Comparison of ENCODE assay signal across 9 mouse cellular contexts in the genomic region with DNA sequence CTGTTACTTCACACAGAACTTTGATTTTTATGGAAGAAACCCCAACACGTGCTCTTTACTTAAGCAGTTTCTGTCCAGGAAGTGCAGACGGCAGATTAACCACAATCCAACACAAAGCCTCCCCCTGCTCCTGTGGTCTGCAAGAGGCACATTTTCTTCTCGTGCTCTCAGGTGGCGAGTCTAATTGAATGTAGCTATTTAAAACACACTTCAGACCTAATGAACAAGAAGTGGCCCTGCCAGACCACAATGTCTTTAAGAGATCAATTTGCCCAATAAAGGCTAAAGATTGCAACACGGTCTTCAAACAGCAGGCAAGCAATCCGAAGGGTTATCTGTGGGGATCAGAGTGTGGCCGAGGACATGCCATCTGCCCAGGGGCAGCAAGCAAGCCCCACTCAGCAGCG. TPM values are rescaled to one million over a fixed set of nuclear protein-coding genes. Genes with fewer than 3 reads are reported as not detected.
DNase-seq lines count a peak whose midpoint lies in the region; ATAC-seq and TF ChIP-seq lines count a peak whose summit lies in the region.
"Had no signal": no experiment of that assay in that cellular context is flagged by ENCODE, and none has a peak within 500 bp of the region (broad histone marks: within the 10 kb centered on the region; RNA-seq: fewer than 3 reads in every experiment).

No protein-coding gene starts in this region.

- no peak for TF ChIP-seq EP300 in heart, postnatal 0 days (IDR thresholded peaks at IDR 0.05; ENCODE audit: low read depth)

- no peak for ATAC-seq in heart, postnatal 0 days (ENCODE audit: insufficient read depth, low read depth)
- ATAC-seq in liver, embryonic 11.5 days (replicated peaks; ENCODE audit: low FRiP score), result no peak

- H3K27me3 ChIP-seq in heart, postnatal 0 days (ENCODE audit: control insufficient read depth, insufficient read depth, low read length), result no peaks in the 10 kb centered on the region
- H3K27me3 ChIP-seq in liver, embryonic 11.5 days (replicated peaks; ENCODE audit: control insufficient read depth, insufficient read depth, low read length), result no peaks in the 10 kb centered on the region

- no peaks in the 10 kb centered on the region for H3K9me3 ChIP-seq in heart, postnatal 0 days (replicated peaks; ENCODE audit: control insufficient read depth, low read length)
- no peaks in the 10 kb centered on the region for H3K9me3 ChIP-seq in liver, embryonic 11.5 days (ENCODE audit: control insufficient read depth, low read length)

- 0 out of 2 replicates have a peak, but pooled peaks cover 2% of the 10 kb centered on the region for H3K36me3 ChIP-seq in heart, postnatal 0 days (replicated peaks; ENCODE audit: control insufficient read depth, insufficient read depth, low read length)
- no peaks in the 10 kb centered on the region for H3K36me3 ChIP-seq in liver, embryonic 11.5 days (ENCODE audit: control insufficient read depth, insufficient read depth, low read length)

- DNase-seq in heart, postnatal 0 days (ENCODE audit: low spot score), result no peak
- DNase-seq in heart, adult 8-10 months (ENCODE audit: low spot score), result no peak
- peak; percentile 53 for DNase-seq in thymus, postnatal 14 days
- DNase-seq in thymus, postnatal 4 days, result no peak
- DNase-seq in liver, embryonic 11.5 days (ENCODE audit: low spot score), result no peak
- no peak for DNase-seq in layer of hippocampus, postnatal 25 days (ENCODE audit: extremely low spot score in 1 of 2, low spot score in 1 of 2)
- DNase-seq in layer of hippocampus, postnatal 14 days (ENCODE audit: low spot score in 2 of 2), result no peak
- DNase-seq in spleen, postnatal 14 days (ENCODE audit: low spot score in 2 of 2), result no peak
- DNase-seq: right cerebral cortex, postnatal 4 days had no signal

- H3K4me2 ChIP-seq in heart, postnatal 0 days (ENCODE audit: low read depth, low read length), result no peak overlapping the region
- H3K4me2 ChIP-seq in liver, embryonic 11.5 days, result peak overlapping the region; percentile 23

- TF ChIP-seq CTCF in heart, postnatal 0 days (IDR thresholded peaks at IDR 0.05; ENCODE audit: low read depth), result no peak

- no peak overlapping the region for H3K4me3 ChIP-seq in heart, postnatal 0 days (ENCODE audit: low read depth, low read length)
- no peak overlapping the region for H3K4me3 ChIP-seq in liver, embryonic 11.5 days (ENCODE audit: low read depth, low read length)

- WGBS in heart, postnatal 0 days, result 37% methylated on average over 8 of the region's 8 CpGs
- 15% methylated on average over 8 of the region's 8 CpGs for WGBS in liver, embryonic 11.5 days

- peak overlapping the region; percentile 18; the same call in 1 of the 2 replicates for H3K27ac ChIP-seq in heart, postnatal 0 days (ENCODE audit: low read depth)
- 0 out of 2 replicates have a peak overlapping the region, but pooled peaks have one; percentile 2 for H3K27ac ChIP-seq in liver, embryonic 11.5 days (ENCODE audit: low read depth, low read length)

- H3K9ac ChIP-seq in heart, postnatal 0 days (replicated peaks; ENCODE audit: low read depth, low read length), result no peak overlapping the region
- H3K9ac ChIP-seq in liver, embryonic 11.5 days (ENCODE audit: low read depth, low read length), result no peak overlapping the region

- peaks cover 61% of the 10 kb centered on the region for H3K4me1 ChIP-seq in heart, postnatal 0 days (ENCODE audit: control insufficient read depth, insufficient read depth)
- peaks cover 95% of the 10 kb centered on the region for H3K4me1 ChIP-seq in liver, embryonic 11.5 days (replicated peaks; ENCODE audit: control insufficient read depth, insufficient read depth, low read length)

RNA-seq across cellular contexts. Expression of a gene that starts 59.0 kb away (rescaled TPM):
- 1.3 and 2.3 TPM in 2 replicates for total RNA-seq in heart, postnatal 0 days (2014; rRNA removed; ENCODE audit: low replicate concordance)
- 2.7 and 4.3 TPM in 2 replicates for polyA plus RNA-seq in heart, postnatal 0 days (2015; fragmentation: Nextera tagmentation; extraction: Ambion mirVana)
- total RNA-seq in heart, adult 8-10 months (2022), result 1 to 10 TPM; 4.9 to 6.6 (median 5.9) TPM
- 20.1 and 20.5 TPM in 2 replicates for polyA plus RNA-seq in liver, embryonic 11.5 days (2014; fragmentation: Nextera tagmentation; extraction: Ambion mirVana)
- total RNA-seq in layer of hippocampus, postnatal 25 days (2021), result 10 to 100 TPM; 47.9 to 54.1 TPM
- 10 to 100 TPM; 30.8 to 36.6 TPM for total RNA-seq in layer of hippocampus, postnatal 14 days (2021)

RNA-seq across cellular contexts. Expression of a gene that starts 59.2 kb away (rescaled TPM):
- total RNA-seq in heart, postnatal 0 days (2014; rRNA removed; ENCODE audit: low replicate concordance), result 4.1 TPM in 1 of 2 replicates, not detected in the other
- 0.08 and 0.36 TPM in 2 replicates for polyA plus RNA-seq in heart, postnatal 0 days (2015; fragmentation: Nextera tagmentation; extraction: Ambion mirVana)
- total RNA-seq in heart, adult 8-10 months (2022), result under 1 TPM in 1 of 4 experiments, not detected in 3; 0.19 TPM
- 0.21 and 0.48 TPM in 2 replicates for polyA plus RNA-seq in liver, embryonic 11.5 days (2014; fragmentation: Nextera tagmentation; extraction: Ambion mirVana)
- 1 to 10 TPM; 1.2 to 1.3 TPM for total RNA-seq in layer of hippocampus, postnatal 25 days (2021)
- total RNA-seq in layer of hippocampus, postnatal 14 days (2021), result under 1 TPM; 0.67 to 0.79 TPM
